Mouse (Mus musculus): Measurements from ENCODE around the gene B3galt6. TPM values are rescaled to one million over a fixed set of nuclear protein-coding genes. Genes with fewer than 3 reads are reported as not detected.

The B3galt6 gene
- total and polyA plus RNA-seq, 2 experiments from 2014 or later = 28.6 to 43.9 TPM

GRCm38 (mm10) chr4:155947094-155947493 is 45.4 kb downstream of the B3galt6 start:
- H3K9ac ChIP-seq = no peak overlapping the region
- DNase-seq = no peak
- TF ChIP-seq CTCF (IDR thresholded peaks at IDR 0.05; ENCODE audit: low read depth) = no peak

DNA sequence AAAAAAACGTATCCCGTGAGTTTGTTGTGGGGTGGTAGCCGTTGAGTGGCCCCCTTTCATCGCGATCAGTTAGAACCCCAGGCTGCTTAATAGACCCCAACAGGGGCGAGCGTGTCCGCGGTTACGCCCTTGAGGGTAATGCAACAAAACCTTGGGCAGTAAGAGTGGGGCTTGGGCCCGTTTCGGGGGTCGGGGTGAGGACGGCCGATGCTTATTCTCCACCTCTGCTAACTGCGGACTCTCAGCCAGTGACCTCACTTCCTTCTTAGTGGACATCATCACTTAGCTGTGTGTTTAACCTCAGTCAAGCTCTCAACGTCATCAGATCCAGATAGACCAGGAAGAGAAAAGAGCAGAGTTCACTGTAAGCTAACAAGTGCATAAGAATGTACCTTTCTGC is 48.2 kb downstream of the B3galt6 start:
- no peaks in the 10 kb centered on the region for H3K9me3 ChIP-seq (ENCODE audit: low read length)
- DNase-seq = no peak
- peak overlapping the region; percentile 80 for H3K27ac ChIP-seq (ENCODE audit: low read depth, low read length)
- no peaks in the 10 kb centered on the region for H3K27me3 ChIP-seq (ENCODE audit: insufficient read depth, low read length)
- under 1% methylated on average over 17 of the region's 17 CpGs for WGBS
- no peak for TF ChIP-seq CTCF (IDR thresholded peaks at IDR 0.05; ENCODE audit: low read depth)
- peak overlapping the region; percentile 81 for H3K9ac ChIP-seq
- peak overlapping the region; percentile 87 for H3K4me3 ChIP-seq (ENCODE audit: low read depth, low read length)
- H3K36me3 ChIP-seq (ENCODE audit: insufficient read depth) = peaks cover 18% of the 10 kb centered on the region
- H3K4me2 ChIP-seq (ENCODE audit: low read depth) = peak overlapping the region; percentile 93
- peaks cover 12% of the 10 kb centered on the region for H3K4me1 ChIP-seq (ENCODE audit: insufficient read depth)
- no peak for ATAC-seq

More at GRCm38 (mm10) chr4:155947094-155947493, 45.4 kb downstream of the B3galt6 start:
- Histone ChIP-seq H3K27me3 (ENCODE audit: insufficient read depth, low read length) (no peaks in the 10 kb centered on the region), H3K27ac (ENCODE audit: low read depth, low read length) (no peak overlapping the region), H3K4me3 (ENCODE audit: low read depth, low read length) (no peak overlapping the region), H3K9me3 (ENCODE audit: low read length) (no peaks in the 10 kb centered on the region), H3K4me2 (ENCODE audit: low read depth) (no peak overlapping the region), H3K4me1 (ENCODE audit: insufficient read depth) (peaks cover 12% of the 10 kb centered on the region), H3K36me3 (ENCODE audit: insufficient read depth) (peaks cover 46% of the 10 kb centered on the region)
- ATAC-seq = no peak

DNA sequence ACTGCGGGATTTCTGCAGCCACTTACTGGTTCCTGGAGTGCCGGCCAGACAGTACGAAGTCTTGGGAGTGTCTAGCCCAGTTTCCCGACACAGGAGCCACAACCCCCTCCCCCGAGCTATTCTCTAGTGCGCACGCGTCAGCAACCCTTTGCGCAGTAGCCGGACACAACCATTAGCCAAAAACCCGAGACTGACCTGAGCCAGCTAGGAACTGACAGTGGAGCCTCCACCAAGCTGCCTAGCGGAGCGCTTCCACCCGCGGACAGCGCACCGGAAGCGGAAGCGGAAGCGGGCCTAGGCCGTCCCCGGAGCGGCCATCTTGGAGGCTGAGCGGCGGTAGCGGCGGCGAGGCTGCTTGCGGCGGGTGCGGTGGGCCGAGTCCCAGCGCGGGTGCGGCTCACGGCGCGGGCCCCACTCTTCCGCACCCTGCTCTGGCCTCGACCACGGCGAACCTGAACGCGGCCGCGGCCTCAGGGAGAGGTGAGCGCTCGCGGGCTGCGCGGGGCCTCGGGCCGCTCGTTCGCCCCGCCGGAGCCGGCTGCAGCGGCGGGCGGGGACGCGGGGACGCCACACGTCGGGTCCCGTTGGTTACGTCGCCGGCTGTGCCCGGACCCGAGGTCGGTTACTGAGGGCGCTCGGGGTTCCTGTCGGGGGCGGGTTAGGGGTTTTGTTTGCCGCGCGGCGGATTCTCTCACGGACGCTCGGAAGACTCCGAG is 48.8 kb downstream of the B3galt6 start, which contains the start of gene Ube2j2:
TSS of gene Ube2j2 (plus strand) at position 298 of the 716 bp plus-strand sequence.
- H3K36me3 ChIP-seq (ENCODE audit: insufficient read depth) = peaks cover 13% of the 10 kb centered on the region; the same call in 1 of the 2 replicates
- TF ChIP-seq CTCF (IDR thresholded peaks at IDR 0.05; ENCODE audit: low read depth) = no peak
- H3K4me3 ChIP-seq (ENCODE audit: low read depth, low read length) = peak within 1 kb of the TSS; percentile 87
- peak within 1 kb of the TSS; percentile 80 for H3K27ac ChIP-seq (ENCODE audit: low read depth, low read length)
- no peaks in the 10 kb centered on the region for H3K27me3 ChIP-seq (ENCODE audit: insufficient read depth, low read length)
- peak; percentile 97 for DNase-seq
- ATAC-seq = peak; percentile 99
- H3K4me2 ChIP-seq (ENCODE audit: low read depth) = peak within 1 kb of the TSS; percentile 93
- H3K9ac ChIP-seq = peak within 1 kb of the TSS; percentile 81
- WGBS = 2% methylated on average over 85 of the region's 85 CpGs
- no peaks in the 10 kb centered on the region for H3K9me3 ChIP-seq (ENCODE audit: low read length)
- peaks cover 12% of the 10 kb centered on the region for H3K4me1 ChIP-seq (ENCODE audit: insufficient read depth)

- Histone ChIP-seq H3K9me3 (ENCODE audit: low read length) (no peaks in the 10 kb centered on the region), H3K4me2 (ENCODE audit: low read depth) (peak overlapping the region; percentile 93), H3K27me3 (ENCODE audit: insufficient read depth, low read length) (no peaks in the 10 kb centered on the region), H3K36me3 (ENCODE audit: insufficient read depth) (peaks cover 9% of the 10 kb centered on the region; the same call in 1 of the 2 replicates), H3K4me1 (ENCODE audit: insufficient read depth) (peaks cover 12% of the 10 kb centered on the region), H3K4me3 (ENCODE audit: low read depth, low read length) (peak overlapping the region; percentile 87), H3K9ac (peak overlapping the region; percentile 81), H3K27ac (ENCODE audit: low read depth, low read length) (peak overlapping the region; percentile 80)
- DNase-seq (no peak), ATAC-seq (peak; percentile 40)
- no peak for TF ChIP-seq CTCF (IDR thresholded peaks at IDR 0.05; ENCODE audit: low read depth)
- under 1% methylated on average over 17 of the region's 17 CpGs for WGBS
Measured at GRCm38 (mm10) chr4:155943049-155943452, 49.4 kb downstream of the B3galt6 start.

Other genes with a start within 250 kb of the B3galt6 start
- gene Atad3a, start 231.6 kb downstream of the B3galt6 start, total RNA-seq (2014; rRNA removed) = 72.3 and 79.2 TPM in 2 replicates
- gene Atad3a, start 231.6 kb downstream of the B3galt6 start, polyA plus RNA-seq (2015; fragmentation: Nextera tagmentation; extraction: Ambion mirVana) = 61.3 and 68.6 TPM in 2 replicates
- gene Vwa1, start 218.0 kb downstream of the B3galt6 start, total RNA-seq (2014; rRNA removed) = 27.9 and 29.6 TPM in 2 replicates
- 22.9 and 24.8 TPM in 2 replicates for gene Vwa1, start 218.0 kb downstream of the B3galt6 start, polyA plus RNA-seq (2015; fragmentation: Nextera tagmentation; extraction: Ambion mirVana)
- 0.14 and 0.38 TPM in 2 replicates for gene Tmem88b, start 206.8 kb downstream of the B3galt6 start, total RNA-seq (2014; rRNA removed)
- 0.24 and 0.38 TPM in 2 replicates for gene Tmem88b, start 206.8 kb downstream of the B3galt6 start, polyA plus RNA-seq (2015; fragmentation: Nextera tagmentation; extraction: Ambion mirVana)
- gene Ankrd65, start 202.2 kb downstream of the B3galt6 start, total RNA-seq (2014; rRNA removed) = not detected in 2 replicates
- gene Ankrd65, start 202.2 kb downstream of the B3galt6 start, polyA plus RNA-seq (2015; fragmentation: Nextera tagmentation; extraction: Ambion mirVana) = not detected in 2 replicates
- gene Mrpl20, start 189.8 kb downstream of the B3galt6 start, total RNA-seq (2014; rRNA removed) = 134 and 220 TPM in 2 replicates
- gene Mrpl20, start 189.8 kb downstream of the B3galt6 start, polyA plus RNA-seq (2015; fragmentation: Nextera tagmentation; extraction: Ambion mirVana) = 304 and 396 TPM in 2 replicates
- 112 and 113 TPM in 2 replicates for gene Ccnl2, start 180.2 kb downstream of the B3galt6 start, total RNA-seq (2014; rRNA removed)
- gene Ccnl2, start 180.2 kb downstream of the B3galt6 start, polyA plus RNA-seq (2015; fragmentation: Nextera tagmentation; extraction: Ambion mirVana) = 48.3 and 68.3 TPM in 2 replicates
- gene Aurkaip1, start 161.4 kb downstream of the B3galt6 start, total RNA-seq (2014; rRNA removed) = 90.9 and 93.0 TPM in 2 replicates
- gene Aurkaip1, start 161.4 kb downstream of the B3galt6 start, polyA plus RNA-seq (2015; fragmentation: Nextera tagmentation; extraction: Ambion mirVana) = 148 and 183 TPM in 2 replicates
- gene Mxra8, start 153.0 kb downstream of the B3galt6 start, total RNA-seq (2014; rRNA removed) = 19.5 and 35.9 TPM in 2 replicates
- gene Mxra8, start 153.0 kb downstream of the B3galt6 start, polyA plus RNA-seq (2015; fragmentation: Nextera tagmentation; extraction: Ambion mirVana) = 25.0 and 30.5 TPM in 2 replicates
- gene Dvl1, start 145.2 kb downstream of the B3galt6 start, total RNA-seq (2014; rRNA removed) = 118 and 120 TPM in 2 replicates
- 15.1 and 16.3 TPM in 2 replicates for gene Dvl1, start 145.2 kb downstream of the B3galt6 start, polyA plus RNA-seq (2015; fragmentation: Nextera tagmentation; extraction: Ambion mirVana)
- gene Tas1r3, start 129.3 kb downstream of the B3galt6 start, total RNA-seq (2014; rRNA removed) = 0.54 and 0.67 TPM in 2 replicates
- gene Tas1r3, start 129.3 kb downstream of the B3galt6 start, polyA plus RNA-seq (2015; fragmentation: Nextera tagmentation; extraction: Ambion mirVana) = 0.14 and 0.22 TPM in 2 replicates
- gene Cptp, start 123.2 kb downstream of the B3galt6 start, total RNA-seq (2014; rRNA removed) = 12.7 and 19.8 TPM in 2 replicates
- gene Cptp, start 123.2 kb downstream of the B3galt6 start, polyA plus RNA-seq (2015; fragmentation: Nextera tagmentation; extraction: Ambion mirVana) = 18.7 and 22.8 TPM in 2 replicates
- 47.7 and 63.8 TPM in 2 replicates for gene Ints11, start 123.1 kb downstream of the B3galt6 start, total RNA-seq (2014; rRNA removed)
- 58.8 and 59.8 TPM in 2 replicates for gene Ints11, start 123.1 kb downstream of the B3galt6 start, polyA plus RNA-seq (2015; fragmentation: Nextera tagmentation; extraction: Ambion mirVana)
- gene Pusl1, start 100.9 kb downstream of the B3galt6 start, total RNA-seq (2014; rRNA removed) = 65.4 and 69.5 TPM in 2 replicates
- 56.5 and 59.0 TPM in 2 replicates for gene Pusl1, start 100.9 kb downstream of the B3galt6 start, polyA plus RNA-seq (2015; fragmentation: Nextera tagmentation; extraction: Ambion mirVana)
- gene Acap3, start 100.8 kb downstream of the B3galt6 start, total RNA-seq (2014; rRNA removed) = 116 and 147 TPM in 2 replicates
- gene Acap3, start 100.8 kb downstream of the B3galt6 start, polyA plus RNA-seq (2015; fragmentation: Nextera tagmentation; extraction: Ambion mirVana) = 84.2 and 95.3 TPM in 2 replicates
- 80.3 and 84.7 TPM in 2 replicates for gene Ube2j2, start 48.8 kb downstream of the B3galt6 start, total RNA-seq (2014; rRNA removed)
- 138 and 163 TPM in 2 replicates for gene Ube2j2, start 48.8 kb downstream of the B3galt6 start, polyA plus RNA-seq (2015; fragmentation: Nextera tagmentation; extraction: Ambion mirVana)
- gene C1qtnf12, start 30.3 kb downstream of the B3galt6 start, total RNA-seq (2014; rRNA removed) = 12.8 and 13.9 TPM in 2 replicates
- 10.3 and 11.1 TPM in 2 replicates for gene C1qtnf12, start 30.3 kb downstream of the B3galt6 start, polyA plus RNA-seq (2015; fragmentation: Nextera tagmentation; extraction: Ambion mirVana)
- 123 and 126 TPM in 2 replicates for gene Sdf4, start 223 bp upstream of the B3galt6 start, total RNA-seq (2014; rRNA removed)
- gene Sdf4, start 223 bp upstream of the B3galt6 start, polyA plus RNA-seq (2015; fragmentation: Nextera tagmentation; extraction: Ambion mirVana) = 115 and 117 TPM in 2 replicates
- gene Tnfrsf4, start 21.2 kb upstream of the B3galt6 start, total RNA-seq (2014; rRNA removed) = 0.48 and 1.3 TPM in 2 replicates
- 0.40 and 0.49 TPM in 2 replicates for gene Tnfrsf4, start 21.2 kb upstream of the B3galt6 start, polyA plus RNA-seq (2015; fragmentation: Nextera tagmentation; extraction: Ambion mirVana)
- gene Tnfrsf18, start 33.5 kb upstream of the B3galt6 start, total RNA-seq (2014; rRNA removed) = 1.5 TPM in 1 of 2 replicates, not detected in the other
- gene Tnfrsf18, start 33.5 kb upstream of the B3galt6 start, polyA plus RNA-seq (2015; fragmentation: Nextera tagmentation; extraction: Ambion mirVana) = 0.67 and 1.2 TPM in 2 replicates
- not detected in 2 replicates for gene Ttll10, start 66.8 kb upstream of the B3galt6 start, total RNA-seq (2014; rRNA removed)
- 0.06 TPM in 1 of 2 replicates, not detected in the other for gene Ttll10, start 66.8 kb upstream of the B3galt6 start, polyA plus RNA-seq (2015; fragmentation: Nextera tagmentation; extraction: Ambion mirVana)
- 22.8 and 28.3 TPM in 2 replicates for gene 9430015G10Rik, start 117.3 kb upstream of the B3galt6 start, total RNA-seq (2014; rRNA removed)
- 18.3 and 22.3 TPM in 2 replicates for gene 9430015G10Rik, start 117.3 kb upstream of the B3galt6 start, polyA plus RNA-seq (2015; fragmentation: Nextera tagmentation; extraction: Ambion mirVana)
- 0.33 and 0.46 TPM in 2 replicates for gene Rnf223, start 137.9 kb upstream of the B3galt6 start, total RNA-seq (2014; rRNA removed)
- gene Rnf223, start 137.9 kb upstream of the B3galt6 start, polyA plus RNA-seq (2015; fragmentation: Nextera tagmentation; extraction: Ambion mirVana) = 0.08 and 0.19 TPM in 2 replicates
- 218 and 261 TPM in 2 replicates for gene Agrn, start 204.8 kb upstream of the B3galt6 start, total RNA-seq (2014; rRNA removed)
- gene Agrn, start 204.8 kb upstream of the B3galt6 start, polyA plus RNA-seq (2015; fragmentation: Nextera tagmentation; extraction: Ambion mirVana) = 48.2 and 61.3 TPM in 2 replicates
- 1.4 and 2.2 TPM in 2 replicates for gene Isg15, start 208.2 kb upstream of the B3galt6 start, total RNA-seq (2014; rRNA removed)
- gene Isg15, start 208.2 kb upstream of the B3galt6 start, polyA plus RNA-seq (2015; fragmentation: Nextera tagmentation; extraction: Ambion mirVana) = 2.4 and 3.4 TPM in 2 replicates
- gene AW011738, start 210.7 kb upstream of the B3galt6 start, total RNA-seq (2014; rRNA removed) = 3.5 and 5.7 TPM in 2 replicates
- 1.8 and 3.4 TPM in 2 replicates for gene AW011738, start 210.7 kb upstream of the B3galt6 start, polyA plus RNA-seq (2015; fragmentation: Nextera tagmentation; extraction: Ambion mirVana)
- gene Perm1, start 223.2 kb upstream of the B3galt6 start, total RNA-seq (2014; rRNA removed) = 1.1 and 1.3 TPM in 2 replicates
- 0.69 and 0.86 TPM in 2 replicates for gene Perm1, start 223.2 kb upstream of the B3galt6 start, polyA plus RNA-seq (2015; fragmentation: Nextera tagmentation; extraction: Ambion mirVana)
- gene Plekhn1, start 242.2 kb upstream of the B3galt6 start, total RNA-seq (2014; rRNA removed) = 37.2 and 43.7 TPM in 2 replicates
- 11.8 and 14.3 TPM in 2 replicates for gene Plekhn1, start 242.2 kb upstream of the B3galt6 start, polyA plus RNA-seq (2015; fragmentation: Nextera tagmentation; extraction: Ambion mirVana)
- 80.7 and 83.9 TPM in 2 replicates for gene Noc2l, start 243.4 kb upstream of the B3galt6 start, total RNA-seq (2014; rRNA removed)
- gene Noc2l, start 243.4 kb upstream of the B3galt6 start, polyA plus RNA-seq (2015; fragmentation: Nextera tagmentation; extraction: Ambion mirVana) = 50.9 and 52.9 TPM in 2 replicates